Mouse (Mus musculus): ENCODE results near the gene Plk5.

DNA sequence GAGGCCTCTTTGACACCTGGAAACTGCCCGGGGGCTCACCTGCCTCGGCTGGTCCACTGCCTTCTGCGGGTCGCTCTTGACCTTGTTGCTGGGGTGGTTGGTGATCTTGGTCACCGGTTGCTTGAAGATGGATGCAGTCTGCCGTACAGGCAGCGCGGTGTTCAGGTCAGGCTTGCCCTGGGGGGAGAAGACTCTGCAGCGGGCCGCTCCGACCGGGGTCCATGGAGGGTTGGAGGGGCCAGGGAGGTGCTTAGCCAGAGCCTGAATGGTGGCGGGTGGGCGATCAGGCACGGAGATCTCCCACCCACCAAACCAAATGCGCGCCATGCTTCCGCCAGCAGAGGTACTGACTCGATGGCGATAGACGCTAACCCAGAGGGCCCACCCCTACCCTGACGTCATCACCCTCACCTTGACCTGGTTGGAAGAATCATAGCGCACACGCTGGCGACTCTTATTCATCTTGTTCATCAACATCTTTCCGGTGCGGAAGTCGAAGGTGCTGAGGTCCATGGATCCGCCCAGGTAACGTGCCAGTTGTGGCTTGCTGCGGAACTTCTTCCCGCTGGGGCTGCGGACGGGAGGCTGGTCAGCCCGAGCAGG lies 38.9 kb downstream of the Plk5 start:
- TF ChIP-seq EP300 (IDR thresholded peaks at IDR 0.05; ENCODE audit: low read depth) (no peak), CTCF (IDR thresholded peaks at IDR 0.05; ENCODE audit: low read depth) (no peak)
